Mouse (Mus musculus) megakaryocyte, embryonic 14.5 days (primary cell): ENCODE results near the gene Sec24c.

ENCODE experiments used
- FLI1 ChIP-seq: IDR thresholded peaks from 2 replicates; pipeline ENCODE4 v1.6.1; 2012; ENCODE audit warnings: low read length, inconsistent platforms, mixed read lengths
- GATA1 ChIP-seq: IDR thresholded peaks from 3 replicates; pipeline ENCODE4 v1.6.1; 2012; ENCODE audit warnings: mixed read lengths, low read length, inconsistent platforms, borderline replicate concordance

DNA sequence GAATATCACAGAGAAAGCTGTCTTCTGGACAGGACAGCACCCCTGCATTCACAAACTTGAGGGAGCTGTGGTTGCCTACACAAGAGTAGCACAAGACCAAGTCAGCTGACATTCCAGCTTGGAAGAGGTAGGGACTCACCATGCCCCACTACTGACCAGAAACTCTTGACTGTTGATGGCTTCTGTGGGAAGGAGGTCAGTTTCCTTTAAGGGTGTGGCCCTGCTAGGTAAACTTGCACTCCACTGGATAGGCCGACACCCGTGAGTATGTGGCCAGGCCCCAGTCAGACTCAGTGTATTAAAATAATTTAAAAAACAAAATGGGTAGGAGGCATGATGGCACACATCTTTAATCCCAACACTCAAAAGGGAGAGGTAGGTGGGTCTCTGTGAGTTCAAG, 38.6 kb upstream of the Sec24c start:
- TF ChIP-seq GATA1 = no peak
- no peak for TF ChIP-seq FLI1
